Mouse (Mus musculus): Measurements from ENCODE around the gene Ptpn5.

DNA sequence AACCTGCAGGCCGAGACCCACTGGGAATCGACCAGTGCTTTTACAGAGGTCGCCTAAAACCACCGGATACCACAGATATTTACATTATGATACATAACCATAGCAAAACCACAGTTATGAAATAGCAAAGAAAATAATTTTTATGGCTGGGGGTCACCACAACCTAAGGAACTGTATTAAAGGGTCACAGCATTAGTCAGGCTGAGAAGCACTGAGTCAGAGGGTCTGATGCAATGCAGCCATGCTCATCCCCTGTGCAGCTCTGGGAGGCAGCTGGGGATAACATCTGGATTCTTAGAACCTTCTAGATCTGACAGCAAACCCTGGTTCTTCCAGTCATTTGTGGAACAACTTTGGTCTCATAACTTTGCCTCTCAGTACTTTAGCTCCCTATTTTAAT, 102.1 kb downstream of the Ptpn5 start:
- TF ChIP-seq CTCF (IDR thresholded peaks at IDR 0.05; ENCODE audit: low read depth, low read length) (no peak), POLR2A (IDR thresholded peaks at IDR 0.05; ENCODE audit: borderline replicate concordance, low read depth, low read length) (no peak)
